Mouse (Mus musculus) small intestine, adult 2 months (tissue): ENCODE measurements around the gene Rnf141. TPM values are rescaled to one million over a fixed set of nuclear protein-coding genes. Genes with fewer than 3 reads are reported as not detected.

Source experiments
- H3K27ac ChIP-seq: fragments of 200-500 bp; 2 replicates; pipeline ENCODE4 v1.5.1; 2012; ENCODE audit warnings: low read depth, low read length, control low read depth, inconsistent platforms; ENCODE audit not compliant: insufficient read depth
- H3K27me3 ChIP-seq: fragments of 200-500 bp; 2 replicates; pipeline ENCODE4 v1.6.1; 2012; ENCODE audit warnings: mild to moderate bottlenecking, moderate library complexity, low read length, inconsistent platforms; ENCODE audit not compliant: control insufficient read depth, insufficient read depth
- H3K36me3 ChIP-seq: fragments of 200-500 bp; 2 replicates; pipeline ENCODE4 v1.6.1; 2012; ENCODE audit warnings: mild to moderate bottlenecking, low read length, control low read depth, inconsistent platforms; ENCODE audit not compliant: control insufficient read depth, insufficient read depth
- H3K4me1 ChIP-seq: fragments of 200-500 bp; 2 replicates; pipeline ENCODE4 v1.6.1; 2012; ENCODE audit warnings: low read length, inconsistent platforms, mixed read lengths; ENCODE audit not compliant: control insufficient read depth, insufficient read depth, insufficient read length
- H3K4me3 ChIP-seq: fragments of 200-500 bp; 2 replicates; pipeline ENCODE4 v1.5.1; 2012; ENCODE audit warnings: low read depth, mild to moderate bottlenecking, control low read depth, inconsistent platforms, low read length, moderate library complexity
- CTCF ChIP-seq: fragments of 200-500 bp; IDR thresholded peaks from 2 replicates; pipeline ENCODE4 v1.5.1; 2012; ENCODE audit warnings: low read depth, mild to moderate bottlenecking, control low read depth, inconsistent platforms, low read length, moderate library complexity, mixed read lengths; ENCODE audit not compliant: insufficient replicate concordance, insufficient read length; ENCODE audit errors: extremely low read depth
- POLR2A ChIP-seq: fragments of 200-500 bp; IDR thresholded peaks from 2 replicates; pipeline ENCODE4 v1.6.1; 2012; ENCODE audit warnings: low read depth, mild to moderate bottlenecking, control low read depth, inconsistent platforms, low read length, moderate library complexity
- WGBS: fragments of 180-500 bp; shearing (Covaris S2); methylation state at CpG from one replicate; pipeline ENCODE4 v1.1.7; 2018; 5-methylcytosine and 5-hydroxymethylcytosine counted together
- polyA plus RNA-seq: library from polyadenylated mRNA; depleted of rRNA; stranded (reverse); fragments of >200 nt; gene quantifications from 2 replicates; pipeline ENCODE4 v1.2.3, GENCODE M21; 2012

Gene Rnf141
- polyA plus RNA-seq, 1 experiment = 21.2 TPM

- peaks cover 19% of the 10 kb centered on the region for H3K4me1 ChIP-seq
- H3K27ac ChIP-seq = no peak overlapping the region
- no peak for TF ChIP-seq POLR2A
- no peak overlapping the region for H3K4me3 ChIP-seq
- peaks cover 11% of the 10 kb centered on the region for H3K36me3 ChIP-seq
- 92% methylated on average over 18 of the region's 18 CpGs for WGBS
- H3K27me3 ChIP-seq = no peaks in the 10 kb centered on the region
These were observed 66.9 kb downstream of the Rnf141 start for GRCm38 (mm10) chr7:110777146-110778001.

GRCm38 (mm10) chr7:110774674-110775073 lies 69.6 kb downstream of the Rnf141 start:
- no peak overlapping the region; the same call in 1 of the 2 replicates for H3K27ac ChIP-seq
- no peak for TF ChIP-seq POLR2A
- TF ChIP-seq CTCF = no peak
- WGBS = 88% methylated on average over 8 of the region's 8 CpGs
- no peak overlapping the region for H3K4me3 ChIP-seq
- H3K36me3 ChIP-seq = peaks cover 8% of the 10 kb centered on the region
- peaks cover 20% of the 10 kb centered on the region for H3K4me1 ChIP-seq
- H3K27me3 ChIP-seq = no peaks in the 10 kb centered on the region

GRCm38 (mm10) chr7:110774077-110774476 lies 70.2 kb downstream of the Rnf141 start:
- H3K27ac ChIP-seq = peak overlapping the region; percentile 73
- no peaks in the 10 kb centered on the region for H3K27me3 ChIP-seq
- WGBS = 61% methylated on average over 1 of the region's 1 CpGs
- peak overlapping the region; percentile 21 for H3K4me3 ChIP-seq
- peaks cover 25% of the 10 kb centered on the region for H3K4me1 ChIP-seq
- no peak for TF ChIP-seq POLR2A
- TF ChIP-seq CTCF = no peak
- H3K36me3 ChIP-seq = peaks cover 4% of the 10 kb centered on the region

GRCm38 (mm10) chr7:110773204-110774002 lies 70.9 kb downstream of the Rnf141 start:
- 22% methylated on average over 14 of the region's 14 CpGs for WGBS
- H3K27ac ChIP-seq = peak overlapping the region; percentile 73
- H3K4me3 ChIP-seq = peak overlapping the region; percentile 12
- no peaks in the 10 kb centered on the region for H3K27me3 ChIP-seq
- TF ChIP-seq CTCF (no peak), POLR2A (no peak)
- peaks cover 29% of the 10 kb centered on the region for H3K4me1 ChIP-seq
- no peaks in the 10 kb centered on the region; the same call in 1 of the 2 replicates for H3K36me3 ChIP-seq

- H3K36me3 ChIP-seq = no peaks in the 10 kb centered on the region
- 72% methylated on average over 3 of the region's 3 CpGs for WGBS
- H3K27me3 ChIP-seq = no peaks in the 10 kb centered on the region
- no peak overlapping the region for H3K4me3 ChIP-seq
- TF ChIP-seq POLR2A (no peak), CTCF (no peak)
- H3K4me1 ChIP-seq = peaks cover 35% of the 10 kb centered on the region
- no peak overlapping the region for H3K27ac ChIP-seq
These were observed 71.9 kb downstream of the Rnf141 start for GRCm38 (mm10) chr7:110772343-110772742.

GRCm38 (mm10) chr7:110770949-110771348 lies 73.3 kb downstream of the Rnf141 start:
- H3K36me3 ChIP-seq = no peaks in the 10 kb centered on the region
- no peak overlapping the region for H3K27ac ChIP-seq
- no peak overlapping the region for H3K4me3 ChIP-seq
- peaks cover 29% of the 10 kb centered on the region for H3K4me1 ChIP-seq
- TF ChIP-seq CTCF (no peak), POLR2A (no peak)
- no peaks in the 10 kb centered on the region for H3K27me3 ChIP-seq
- 46% methylated on average over 4 of the region's 4 CpGs for WGBS

GRCm38 (mm10) chr7:110769094-110769493 lies 75.2 kb downstream of the Rnf141 start:
- peak overlapping the region; percentile 81 for H3K4me3 ChIP-seq
- peaks cover 27% of the 10 kb centered on the region for H3K4me1 ChIP-seq
- peak overlapping the region; percentile 54 for H3K27ac ChIP-seq
- no peaks in the 10 kb centered on the region for H3K27me3 ChIP-seq
- TF ChIP-seq POLR2A (no peak), CTCF (no peak)
- WGBS = 16% methylated on average over 4 of the region's 4 CpGs
- no peaks in the 10 kb centered on the region for H3K36me3 ChIP-seq
